Mouse (Mus musculus): ENCODE measurements around the gene Fam81b. TPM values are rescaled to one million over a fixed set of nuclear protein-coding genes. Genes with fewer than 3 reads are reported as not detected.

Fam81b gene
- polyA plus RNA-seq, 1 experiment from 2014 or later, result 0.30 TPM

DNA sequence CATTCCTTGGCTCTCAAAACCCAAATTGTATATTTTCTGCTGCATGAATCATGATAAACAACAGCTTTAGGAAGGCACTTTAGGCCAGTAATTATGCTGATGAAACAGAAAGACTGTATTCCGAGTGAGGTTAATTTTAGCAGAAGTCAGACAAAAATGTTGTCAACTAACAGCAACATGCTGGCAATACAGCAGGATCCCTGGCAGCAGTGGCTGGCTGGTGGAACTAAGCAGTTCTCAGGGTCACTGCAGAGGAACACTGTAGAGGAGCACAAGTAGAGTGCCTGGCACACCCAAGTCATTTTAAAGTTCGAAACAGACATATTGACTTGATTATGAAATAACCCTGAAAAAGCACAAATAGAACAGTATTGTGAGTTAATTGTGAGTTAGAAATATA lies 2.8 kb downstream of the Fam81b start:
- WGBS, result 93% methylated on average over 2 of the region's 2 CpGs
- DNase-seq, result no peak

GRCm38 (mm10) chr13:76292050-76292449 lies 12.8 kb downstream of the Fam81b start:
- Histone ChIP-seq H3K9me3 (ENCODE audit: control insufficient read depth, low read length) (no peaks in the 10 kb centered on the region), H3K4me1 (ENCODE audit: control insufficient read depth, insufficient read depth, low read length) (no peaks in the 10 kb centered on the region), H3K27me3 (ENCODE audit: control insufficient read depth, insufficient read depth, low read length) (no peaks in the 10 kb centered on the region), H3K9ac (replicated peaks; ENCODE audit: low read length) (no peak overlapping the region), H3K4me3 (replicated peaks; ENCODE audit: low read depth, low read length) (no peak overlapping the region), H3K36me3 (ENCODE audit: control insufficient read depth, insufficient read depth, low read length) (no peaks in the 10 kb centered on the region), H3K27ac (replicated peaks; ENCODE audit: low read depth, low read length) (no peak overlapping the region), H3K4me2 (ENCODE audit: low read length) (no peak overlapping the region)
- DNase-seq (no peak), ATAC-seq (ENCODE audit: low FRiP score, low TSS enrichment) (no peak)
- WGBS, result 81% methylated on average over 4 of the region's 4 CpGs

More for the DNA sequence above, 2.8 kb downstream of the Fam81b start:
- no peaks in the 10 kb centered on the region for H3K4me1 ChIP-seq (ENCODE audit: control insufficient read depth, insufficient read depth, low read length)
- no peaks in the 10 kb centered on the region for H3K27me3 ChIP-seq (ENCODE audit: control insufficient read depth, insufficient read depth, low read length)
- ATAC-seq (ENCODE audit: low FRiP score, low TSS enrichment), result no peak
- H3K4me3 ChIP-seq (replicated peaks; ENCODE audit: low read depth, low read length), result no peak overlapping the region
- no peak overlapping the region for H3K9ac ChIP-seq (replicated peaks; ENCODE audit: low read length)
- H3K36me3 ChIP-seq (ENCODE audit: control insufficient read depth, insufficient read depth, low read length), result no peaks in the 10 kb centered on the region
- H3K4me2 ChIP-seq (ENCODE audit: low read length), result no peak overlapping the region
- H3K9me3 ChIP-seq (ENCODE audit: control insufficient read depth, low read length), result no peaks in the 10 kb centered on the region
- no peak overlapping the region for H3K27ac ChIP-seq (replicated peaks; ENCODE audit: low read depth, low read length)

GRCm38 (mm10) chr13:76284597-76284996 lies 20.3 kb downstream of the Fam81b start:
- Histone ChIP-seq H3K9ac (replicated peaks; ENCODE audit: low read length) (no peak overlapping the region), H3K27me3 (ENCODE audit: control insufficient read depth, insufficient read depth, low read length) (no peaks in the 10 kb centered on the region), H3K4me3 (replicated peaks; ENCODE audit: low read depth, low read length) (no peak overlapping the region), H3K4me2 (ENCODE audit: low read length) (no peak overlapping the region), H3K9me3 (ENCODE audit: control insufficient read depth, low read length) (no peaks in the 10 kb centered on the region), H3K27ac (replicated peaks; ENCODE audit: low read depth, low read length) (no peak overlapping the region), H3K36me3 (ENCODE audit: control insufficient read depth, insufficient read depth, low read length) (no peaks in the 10 kb centered on the region), H3K4me1 (ENCODE audit: control insufficient read depth, insufficient read depth, low read length) (no peaks in the 10 kb centered on the region)
- ATAC-seq (ENCODE audit: low FRiP score, low TSS enrichment) (no peak), DNase-seq (no peak)
- whole genome bisulfite sequencing, result 92% methylated on average over 3 of the region's 3 CpGs

- DNase-seq (no peak), ATAC-seq (ENCODE audit: low FRiP score, low TSS enrichment) (no peak)
- H3K27me3 ChIP-seq (ENCODE audit: control insufficient read depth, insufficient read depth, low read length), result no peaks in the 10 kb centered on the region
- no peak overlapping the region for H3K4me3 ChIP-seq (replicated peaks; ENCODE audit: low read depth, low read length)
- no peaks in the 10 kb centered on the region for H3K36me3 ChIP-seq (ENCODE audit: control insufficient read depth, insufficient read depth, low read length)
- no peaks in the 10 kb centered on the region for H3K4me1 ChIP-seq (ENCODE audit: control insufficient read depth, insufficient read depth, low read length)
- WGBS, result 84% methylated on average over 5 of the region's 5 CpGs
- H3K4me2 ChIP-seq (ENCODE audit: low read length), result no peak overlapping the region
- H3K27ac ChIP-seq (replicated peaks; ENCODE audit: low read depth, low read length), result no peak overlapping the region
- no peaks in the 10 kb centered on the region for H3K9me3 ChIP-seq (ENCODE audit: control insufficient read depth, low read length)
- no peak overlapping the region for H3K9ac ChIP-seq (replicated peaks; ENCODE audit: low read length)
Measured at GRCm38 (mm10) chr13:76264361-76265026, 40.4 kb downstream of the Fam81b start.

GRCm38 (mm10) chr13:76258766-76259165 lies 46.1 kb downstream of the Fam81b start:
- H3K27ac ChIP-seq (replicated peaks; ENCODE audit: low read depth, low read length), result no peak overlapping the region
- H3K9ac ChIP-seq (replicated peaks; ENCODE audit: low read length), result no peak overlapping the region
- no peak overlapping the region for H3K4me2 ChIP-seq (ENCODE audit: low read length)
- no peaks in the 10 kb centered on the region for H3K4me1 ChIP-seq (ENCODE audit: control insufficient read depth, insufficient read depth, low read length)
- no peaks in the 10 kb centered on the region for H3K9me3 ChIP-seq (ENCODE audit: control insufficient read depth, low read length)
- DNase-seq (peak; percentile 1), ATAC-seq (ENCODE audit: low FRiP score, low TSS enrichment) (no peak)
- H3K27me3 ChIP-seq (ENCODE audit: control insufficient read depth, insufficient read depth, low read length), result no peaks in the 10 kb centered on the region
- H3K36me3 ChIP-seq (ENCODE audit: control insufficient read depth, insufficient read depth, low read length), result no peaks in the 10 kb centered on the region
- no peak overlapping the region for H3K4me3 ChIP-seq (replicated peaks; ENCODE audit: low read depth, low read length)
- WGBS, result 74% methylated on average over 1 of the region's 1 CpGs

- Histone ChIP-seq H3K4me3 (replicated peaks; ENCODE audit: low read depth, low read length) (no peak overlapping the region), H3K27me3 (ENCODE audit: control insufficient read depth, insufficient read depth, low read length) (no peaks in the 10 kb centered on the region), H3K36me3 (ENCODE audit: control insufficient read depth, insufficient read depth, low read length) (no peaks in the 10 kb centered on the region), H3K4me2 (ENCODE audit: low read length) (no peak overlapping the region), H3K4me1 (ENCODE audit: control insufficient read depth, insufficient read depth, low read length) (no peaks in the 10 kb centered on the region), H3K9me3 (ENCODE audit: control insufficient read depth, low read length) (no peaks in the 10 kb centered on the region), H3K27ac (replicated peaks; ENCODE audit: low read depth, low read length) (no peak overlapping the region), H3K9ac (replicated peaks; ENCODE audit: low read length) (no peak overlapping the region)
- no peak for ATAC-seq (ENCODE audit: low FRiP score, low TSS enrichment)
- WGBS, result 90% methylated on average over 3 of the region's 3 CpGs
- no peak for DNase-seq
Measured at GRCm38 (mm10) chr13:76256350-76256749, 48.5 kb downstream of the Fam81b start.

- Histone ChIP-seq H3K4me3 (replicated peaks; ENCODE audit: low read depth, low read length) (no peak overlapping the region), H3K27ac (replicated peaks; ENCODE audit: low read depth, low read length) (no peak overlapping the region), H3K4me1 (ENCODE audit: control insufficient read depth, insufficient read depth, low read length) (no peaks in the 10 kb centered on the region), H3K4me2 (ENCODE audit: low read length) (no peak overlapping the region), H3K27me3 (ENCODE audit: control insufficient read depth, insufficient read depth, low read length) (no peaks in the 10 kb centered on the region), H3K9me3 (ENCODE audit: control insufficient read depth, low read length) (no peaks in the 10 kb centered on the region), H3K36me3 (ENCODE audit: control insufficient read depth, insufficient read depth, low read length) (no peaks in the 10 kb centered on the region), H3K9ac (replicated peaks; ENCODE audit: low read length) (no peak overlapping the region)
- WGBS, result 70% methylated on average over 7 of the region's 7 CpGs
- DNase-seq, result no peak
- no peak for ATAC-seq (ENCODE audit: low FRiP score, low TSS enrichment)
Measured at GRCm38 (mm10) chr13:76250092-76250491, 54.8 kb downstream of the Fam81b start.

DNA sequence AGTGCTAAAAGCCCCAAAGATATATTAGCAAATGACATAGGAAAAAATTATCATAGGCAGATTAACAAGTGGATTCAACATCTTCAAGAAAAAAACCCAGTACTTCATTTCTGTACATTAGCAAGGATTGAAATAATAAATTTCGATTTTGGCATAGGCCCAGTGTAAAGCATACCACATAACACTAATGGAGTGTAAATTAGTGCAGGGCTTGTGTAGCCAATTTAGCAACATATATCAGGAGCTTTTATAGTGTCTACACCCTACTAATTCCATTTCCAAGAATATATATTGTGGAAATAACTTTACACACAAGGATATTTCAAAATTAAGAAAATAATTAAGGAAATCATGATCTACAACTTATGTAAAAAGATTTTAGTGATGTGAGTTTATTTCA lies 55.8 kb downstream of the Fam81b start:
- Histone ChIP-seq H3K4me3 (replicated peaks; ENCODE audit: low read depth, low read length) (no peak overlapping the region), H3K36me3 (ENCODE audit: control insufficient read depth, insufficient read depth, low read length) (no peaks in the 10 kb centered on the region), H3K27ac (replicated peaks; ENCODE audit: low read depth, low read length) (no peak overlapping the region), H3K27me3 (ENCODE audit: control insufficient read depth, insufficient read depth, low read length) (no peaks in the 10 kb centered on the region), H3K4me2 (ENCODE audit: low read length) (no peak overlapping the region), H3K4me1 (ENCODE audit: control insufficient read depth, insufficient read depth, low read length) (no peaks in the 10 kb centered on the region), H3K9ac (replicated peaks; ENCODE audit: low read length) (no peak overlapping the region), H3K9me3 (ENCODE audit: control insufficient read depth, low read length) (no peaks in the 10 kb centered on the region)
- WGBS, result 73% methylated on average over 1 of the region's 1 CpGs
- DNase-seq, result no peak
- ATAC-seq (ENCODE audit: low FRiP score, low TSS enrichment), result no peak

- Histone ChIP-seq H3K4me2 (ENCODE audit: low read length) (no peak overlapping the region), H3K36me3 (ENCODE audit: control insufficient read depth, insufficient read depth, low read length) (no peaks in the 10 kb centered on the region), H3K4me3 (replicated peaks; ENCODE audit: low read depth, low read length) (no peak overlapping the region), H3K9me3 (ENCODE audit: control insufficient read depth, low read length) (no peaks in the 10 kb centered on the region), H3K27ac (replicated peaks; ENCODE audit: low read depth, low read length) (no peak overlapping the region), H3K27me3 (ENCODE audit: control insufficient read depth, insufficient read depth, low read length) (no peaks in the 10 kb centered on the region), H3K4me1 (ENCODE audit: control insufficient read depth, insufficient read depth, low read length) (no peaks in the 10 kb centered on the region), H3K9ac (replicated peaks; ENCODE audit: low read length) (no peak overlapping the region)
- peak; percentile 55 for DNase-seq
- ATAC-seq (ENCODE audit: low FRiP score, low TSS enrichment), result no peak
- 51% methylated on average over 2 of the region's 2 CpGs for WGBS
Measured at GRCm38 (mm10) chr13:76215397-76215796, 89.5 kb downstream of the Fam81b start.

All from midbrain, embryonic 14.5 days (tissue).